Comparison of ENCODE assay signal across 24 mouse cellular contexts in genomic region chr14:54607226-54607625, GRCm38 (mm10). TPM values are rescaled to one million over a fixed set of nuclear protein-coding genes. Genes with fewer than 3 reads are reported as not detected.
"Had no signal": no experiment of that assay in that cellular context is flagged by ENCODE, and none has a peak within 500 bp of the region (broad histone marks: within the 10 kb centered on the region; RNA-seq: fewer than 3 reads in every experiment).

No protein-coding gene starts in this region.

- H3K27ac ChIP-seq: intestine, embryonic 15.5 days; left cerebral cortex, adult 2 months; limb, embryonic 10.5 days; liver, embryonic 15.5 days; neural tube, embryonic 13.5 days had no signal

- H3K9me3 ChIP-seq: intestine, embryonic 15.5 days; limb, embryonic 10.5 days; liver, embryonic 15.5 days; neural tube, embryonic 13.5 days had no signal

- ATAC-seq: intestine, embryonic 15.5 days; lung, postnatal 0 days; midbrain, embryonic 16.5 days had no signal

- H3K4me3 ChIP-seq: intestine, embryonic 15.5 days; left cerebral cortex, adult 2 months; limb, embryonic 10.5 days; liver, embryonic 15.5 days; neural tube, embryonic 13.5 days had no signal

- H3K36me3 ChIP-seq: intestine, embryonic 15.5 days had no signal

- H3K9ac ChIP-seq: intestine, embryonic 15.5 days; liver, embryonic 15.5 days; neural tube, embryonic 13.5 days had no signal

- H3K4me2 ChIP-seq: intestine, embryonic 15.5 days; liver, embryonic 15.5 days; midbrain, embryonic 11.5 days; neural tube, embryonic 13.5 days had no signal

- DNase-seq: kidney, adult 8-10 months; kidney, postnatal 10 days; kidney, postnatal 4 days; lung, adult 2 months; lung, postnatal 36 days; right cerebral cortex, adult 18-20 months; right cerebral cortex, postnatal 25 days; thymus, adult 2 months; thymus, postnatal 25 days had no signal

- H3K27me3 ChIP-seq: intestine, embryonic 15.5 days; liver, embryonic 15.5 days; neural tube, embryonic 13.5 days had no signal

RNA-seq across cellular contexts. Expression of gene Psmb11, which starts 14.0 kb away (rescaled TPM):
- total RNA-seq: left cerebral cortex, adult 2 months had no signal
- polyA plus RNA-seq: intestine, embryonic 15.5 days; liver, embryonic 15.5 days; lung, adult 2 months; midbrain, embryonic 11.5 days; midbrain, embryonic 16.5 days; small intestine, adult 2 months; urinary bladder, adult 2 months had no signal

RNA-seq across cellular contexts. Expression of gene Gm17606, which starts 33.5 kb away (rescaled TPM):
- total RNA-seq: layer of hippocampus, postnatal 25 days; left cerebral cortex, adult 2 months; left cerebral cortex, postnatal 14 days; megakaryocyte progenitor cell, adult 5-6 weeks had no signal
- polyA plus RNA-seq: intestine, embryonic 15.5 days; limb, embryonic 10.5 days; limb, embryonic 14.5 days; liver, embryonic 15.5 days; lung, adult 2 months; lung, postnatal 0 days; midbrain, embryonic 11.5 days; midbrain, embryonic 16.5 days; neural tube, embryonic 13.5 days; small intestine, adult 2 months; testis, adult 2 months; thymus, adult 2 months; urinary bladder, adult 2 months had no signal
